Mouse (Mus musculus) heart, adult 2 months (tissue): Measurements from ENCODE around the gene Fbxw13. TPM values are rescaled to one million over a fixed set of nuclear protein-coding genes. Genes with fewer than 3 reads are reported as not detected.
"Not testable (repeated sequence)": the region's sequence is repeated elsewhere in the genome, so short reads cannot be mapped to it uniquely, and the experiment has no call there.

Source experiments
- DNase-seq, 2 experiments: peaks; one replicate each; pipeline ENCODE4 v3.0.0; 2021
- H3K27ac ChIP-seq: fragments of 200-600 bp; 2 replicates; pipeline ENCODE4 v1.8.1; 2022
- H3K27me3 ChIP-seq: fragments of 200-500 bp; 2 replicates; pipeline ENCODE4 v1.6.1; 2012; ENCODE audit warnings: mild to moderate bottlenecking, low read length, inconsistent platforms, mixed read lengths; ENCODE audit not compliant: control insufficient read depth, insufficient read depth
- H3K36me3 ChIP-seq: fragments of 200-500 bp; 2 replicates; pipeline ENCODE4 v1.6.1; 2012; ENCODE audit warnings: low read length, inconsistent platforms; ENCODE audit not compliant: control insufficient read depth, insufficient read depth
- H3K4me1 ChIP-seq: fragments of 200-500 bp; 2 replicates; pipeline ENCODE4 v1.6.1; 2011; ENCODE audit warnings: low read length; ENCODE audit not compliant: control insufficient read depth, insufficient read depth
- H3K4me3 ChIP-seq: fragments of 200-600 bp; 2 replicates; pipeline ENCODE4 v1.8.1; 2022
- H3K79me2 ChIP-seq: fragments of 200-500 bp; replicated peaks from 2 replicates; pipeline ENCODE4 v1.6.1; 2012; ENCODE audit warnings: mild to moderate bottlenecking, inconsistent platforms, low read length, moderate library complexity, mixed read lengths; ENCODE audit not compliant: control insufficient read depth, insufficient read depth
- H3K9ac ChIP-seq: fragments of 200-500 bp; 2 replicates; pipeline ENCODE4 v1.6.1; 2012; ENCODE audit warnings: low read depth, mild to moderate bottlenecking, control low read depth, inconsistent platforms, low read length, mixed read lengths
- CTCF ChIP-seq: fragments of 200-600 bp; IDR thresholded peaks from 2 replicates; pipeline ENCODE4 v1.8.1; 2022; ENCODE audit warnings: antibody characterized with exemption, mild to moderate bottlenecking, moderate library complexity
- EP300 ChIP-seq: fragments of 200-500 bp; IDR thresholded peaks from 2 replicates; pipeline ENCODE4 v1.6.1; 2011; ENCODE audit warnings: low read depth, low read length, control low read depth; ENCODE audit not compliant: insufficient read depth
- POLR2A ChIP-seq: fragments of 200-500 bp; IDR thresholded peaks from 2 replicates; pipeline ENCODE4 v1.6.1; 2011; ENCODE audit warnings: mild to moderate bottlenecking, low read depth, low read length, control low read depth; ENCODE audit not compliant: insufficient read depth
- WGBS: fragments of 180-500 bp; shearing (Covaris S2); methylation state at CpG from one replicate; pipeline ENCODE4 v1.1.7; 2018; 5-methylcytosine and 5-hydroxymethylcytosine counted together
- intact Hi-C: fragments of 180-260 bp; cut with DNase I; formaldehyde crosslinking; loops from one replicate; pipeline ENCODE4 v1.15.1; 2025
- polyA plus RNA-seq: library from polyadenylated mRNA; depleted of rRNA; stranded (reverse); fragments of >200 nt; gene quantifications from 2 replicates; pipeline ENCODE4 v1.2.3, GENCODE M21; 2012; rRNA removed
- total RNA-seq, 2 experiments: library from RNA; stranded (reverse); gene quantifications; 2 replicates each; pipeline ENCODE4 v1.2.3; 2021

Gene Fbxw13
- total and polyA plus RNA-seq, 3 experiments = not detected

DNA sequence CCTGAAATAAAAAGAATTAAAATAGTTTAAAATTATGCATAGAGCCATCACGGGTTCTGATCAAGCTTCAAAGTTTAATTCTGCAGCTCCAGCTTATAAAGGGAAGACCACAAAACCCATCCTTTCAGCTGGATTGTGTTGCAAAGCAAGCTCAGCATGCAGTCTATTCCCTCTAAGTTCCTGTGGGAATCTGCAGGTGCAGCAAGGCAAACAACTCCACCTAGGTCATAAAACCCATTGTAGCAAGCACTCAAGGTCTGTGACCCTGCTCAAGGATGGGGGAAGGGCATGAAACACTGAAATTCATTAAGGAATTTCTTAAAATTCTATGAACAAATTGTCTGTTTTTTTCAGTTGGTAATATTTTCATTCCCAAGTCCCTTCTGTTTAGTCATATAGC is 18.6 kb downstream of the Fbxw13 start:
- Histone ChIP-seq H3K9ac (no peak overlapping the region), H3K27ac (no peak overlapping the region), H3K4me1 (no peaks in the 10 kb centered on the region), H3K4me3 (no peak overlapping the region), H3K27me3 (no peaks in the 10 kb centered on the region), H3K79me2 (no peaks in the 10 kb centered on the region), H3K36me3 (no peaks in the 10 kb centered on the region)
- WGBS = 76% methylated on average over 1 of the region's 1 CpGs
- no peak for DNase-seq
- TF ChIP-seq POLR2A (no peak), EP300 (no peak), CTCF (no peak)
- intact Hi-C loops = no loop called here

DNA sequence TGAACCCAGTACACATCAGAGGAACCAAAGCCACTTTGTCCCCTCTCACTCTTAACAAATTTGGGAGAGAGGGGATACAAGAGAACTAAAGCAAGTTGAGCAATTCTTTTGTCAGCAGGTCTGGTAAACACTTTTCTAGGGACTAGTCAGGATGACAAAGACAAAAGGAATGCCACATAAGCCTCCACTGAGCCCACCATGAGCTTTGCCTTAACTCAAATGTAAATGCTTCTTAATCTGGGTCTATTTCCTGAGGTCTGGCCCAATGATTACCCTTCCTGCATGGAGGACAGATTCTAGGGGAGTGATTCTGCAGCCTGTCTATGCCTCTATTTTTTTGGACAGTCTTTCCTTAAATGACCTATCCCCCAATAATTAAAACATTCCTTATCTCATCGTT is 19.5 kb downstream of the Fbxw13 start:
- Histone ChIP-seq H3K9ac (no peak overlapping the region), H3K27me3 (no peaks in the 10 kb centered on the region), H3K4me1 (no peaks in the 10 kb centered on the region), H3K79me2 (no peaks in the 10 kb centered on the region), H3K36me3 (no peaks in the 10 kb centered on the region), H3K4me3 (no peak overlapping the region), H3K27ac (no peak overlapping the region)
- DNase-seq = no peak
- intact Hi-C loops = no loop called here
- no peak for TF ChIP-seq EP300
- WGBS = 79% methylated on average over 1 of the region's 1 CpGs

DNA sequence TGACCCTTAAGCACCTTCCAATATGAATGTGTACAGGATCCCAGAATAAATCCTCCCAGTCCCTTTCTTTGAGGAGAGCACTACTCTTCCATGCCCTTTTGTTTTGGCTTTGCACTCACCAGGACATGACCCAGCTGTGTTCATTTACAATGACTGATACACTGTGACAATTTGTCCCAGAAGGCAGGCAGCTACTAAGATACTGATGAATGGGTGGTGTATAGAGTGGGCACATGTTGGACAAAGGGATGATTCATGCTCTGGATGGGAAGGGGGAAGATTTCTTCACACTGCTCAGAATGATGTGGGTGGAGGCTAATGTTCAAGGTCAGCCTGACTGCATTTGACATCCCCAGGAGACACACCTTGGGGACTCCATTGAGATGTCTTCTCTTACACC is 28.5 kb downstream of the Fbxw13 start:
- H3K27me3 ChIP-seq = no peaks in the 10 kb centered on the region
- H3K4me1 ChIP-seq = no peaks in the 10 kb centered on the region
- TF ChIP-seq EP300 = no peak
- no peak for TF ChIP-seq POLR2A
- no peak for TF ChIP-seq CTCF
- H3K4me3 ChIP-seq = no peak overlapping the region
- H3K36me3 ChIP-seq = no peaks in the 10 kb centered on the region
- H3K79me2 ChIP-seq = no peaks in the 10 kb centered on the region
- intact Hi-C loops = no loop called here
- H3K9ac ChIP-seq = no peak overlapping the region
- H3K27ac ChIP-seq = no peak overlapping the region
- no peak for DNase-seq

DNA sequence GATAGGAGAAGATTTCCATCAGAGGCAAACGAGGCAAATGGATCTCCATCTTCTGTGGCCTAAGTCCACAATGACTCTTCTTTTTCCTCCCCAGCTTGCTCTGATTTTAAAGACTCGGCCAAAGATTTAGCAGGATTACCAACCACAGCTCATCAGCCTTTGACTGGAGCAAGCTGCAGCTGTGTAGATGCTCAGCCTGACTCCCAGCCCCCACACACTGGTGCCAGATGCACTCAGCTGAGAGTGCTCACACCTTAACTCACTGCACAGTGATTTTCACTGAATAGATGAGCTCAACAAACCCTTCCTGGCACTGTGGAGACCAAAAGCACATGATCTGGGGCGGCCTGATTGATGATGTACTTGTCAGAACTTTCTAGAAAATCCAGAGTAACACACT is 33.8 kb downstream of the Fbxw13 start, which contains the start of gene Fbxw21:
Gene Fbxw21, minus strand, starts transcription at position 101 of the 400 bp plus-strand sequence.
- Histone ChIP-seq H3K9ac (no peak within 1 kb of the TSS), H3K79me2 (no peaks in the 10 kb centered on the region), H3K4me3 (no peak within 1 kb of the TSS), H3K4me1 (no peaks in the 10 kb centered on the region), H3K36me3 (no peaks in the 10 kb centered on the region), H3K27me3 (no peaks in the 10 kb centered on the region), H3K27ac (no peak within 1 kb of the TSS)
- no peak for TF ChIP-seq POLR2A
- TF ChIP-seq CTCF = no peak
- TF ChIP-seq EP300 = no peak
- 48% methylated on average over 3 of the region's 3 CpGs for WGBS
- intact Hi-C loops = no loop called here
- no peak for DNase-seq

DNA sequence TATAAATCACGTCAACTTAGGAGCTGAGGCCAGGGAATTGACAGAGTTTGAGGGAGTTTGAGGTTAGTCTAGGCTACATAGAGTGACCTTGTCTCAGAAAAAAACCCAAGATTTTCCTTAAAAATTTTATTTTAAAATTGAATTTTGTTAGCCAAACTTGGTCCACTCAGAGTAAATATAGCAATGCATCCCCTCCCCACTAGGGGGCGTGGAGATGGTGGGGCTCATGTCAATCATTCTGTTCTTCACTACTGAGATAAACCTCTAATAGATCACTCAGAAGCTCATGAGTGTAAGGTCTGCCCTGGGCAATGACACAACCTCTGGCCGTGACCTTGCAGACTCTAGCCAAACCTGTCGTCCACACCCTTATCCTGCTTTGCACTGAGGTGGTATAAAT is 55.4 kb downstream of the Fbxw13 start:
- intact Hi-C loops, H3K9ac ChIP-seq, H3K27me3 ChIP-seq, H3K36me3 ChIP-seq, H3K4me1 ChIP-seq, DNase-seq, H3K4me3 ChIP-seq, H3K27ac ChIP-seq, H3K79me2 ChIP-seq: not testable (repeated sequence)
- peak; percentile 53 for TF ChIP-seq CTCF
- WGBS = 60% methylated on average over 4 of the region's 4 CpGs

DNA sequence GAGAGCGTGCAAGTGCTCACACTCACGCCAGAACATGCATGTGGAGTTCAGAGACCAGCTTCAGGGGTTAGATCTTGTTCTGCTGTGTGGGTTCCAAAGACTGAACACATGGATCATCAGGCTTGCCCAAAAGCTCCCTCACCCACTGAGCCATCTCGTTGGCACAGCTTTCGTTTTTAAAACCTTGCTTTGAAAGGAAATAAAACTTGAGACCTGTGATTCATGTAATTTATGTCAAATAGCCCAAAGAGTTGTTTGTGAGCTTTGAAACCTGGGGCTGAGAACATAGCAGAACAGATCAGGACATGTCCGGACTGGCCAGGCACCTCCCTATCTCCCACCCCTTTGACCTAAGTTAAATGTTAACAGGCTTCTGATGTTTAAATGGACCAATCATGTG is 65.7 kb downstream of the Fbxw13 start:
- intact Hi-C loops = no loop called here
- H3K36me3 ChIP-seq = no peaks in the 10 kb centered on the region
- WGBS = 83% methylated on average over 5 of the region's 5 CpGs
- H3K27me3 ChIP-seq = no peaks in the 10 kb centered on the region
- H3K4me3 ChIP-seq = no peak overlapping the region
- no peak for TF ChIP-seq EP300
- no peak for TF ChIP-seq CTCF
- no peak for TF ChIP-seq POLR2A
- no peak overlapping the region for H3K9ac ChIP-seq
- no peaks in the 10 kb centered on the region for H3K79me2 ChIP-seq
- H3K27ac ChIP-seq = no peak overlapping the region
- H3K4me1 ChIP-seq = no peaks in the 10 kb centered on the region
- no peak for DNase-seq

Other genes starting within 250 kb of the Fbxw13 start
- gene Col7a1, start 242.4 kb downstream of the Fbxw13 start, total RNA-seq = under 1 TPM; 0.30 to 0.47 TPM
- gene Col7a1, start 242.4 kb downstream of the Fbxw13 start, polyA plus RNA-seq = 0.57 and 1.1 TPM in 2 replicates
- not detected for gene Ucn2, start 210.0 kb downstream of the Fbxw13 start, total RNA-seq
- 0.20 TPM in 1 of 2 replicates, not detected in the other for gene Ucn2, start 210.0 kb downstream of the Fbxw13 start, polyA plus RNA-seq
- 1 to 10 TPM; 1.3 to 1.9 TPM for gene Pfkfb4, start 204.2 kb downstream of the Fbxw13 start, total RNA-seq
- gene Pfkfb4, start 204.2 kb downstream of the Fbxw13 start, polyA plus RNA-seq = 7.3 and 7.4 TPM in 2 replicates
- 10 to 100 TPM; 40.3 to 43.2 TPM for gene Shisa5, start 157.4 kb downstream of the Fbxw13 start, total RNA-seq
- gene Shisa5, start 157.4 kb downstream of the Fbxw13 start, polyA plus RNA-seq = 170 and 218 TPM in 2 replicates
- gene Trex1, start 136.2 kb downstream of the Fbxw13 start, total RNA-seq = 10 to 100 TPM; 12.6 to 13.3 TPM
- 45.8 and 55.2 TPM in 2 replicates for gene Trex1, start 136.2 kb downstream of the Fbxw13 start, polyA plus RNA-seq
- gene Atrip, start 121.9 kb downstream of the Fbxw13 start, total RNA-seq = 1 to 10 TPM; 8.0 to 9.0 TPM
- gene Atrip, start 121.9 kb downstream of the Fbxw13 start, polyA plus RNA-seq = 10.0 and 13.9 TPM in 2 replicates
- gene Ccdc51, start 113.5 kb downstream of the Fbxw13 start, total RNA-seq = 10 to 100 TPM; 11.1 to 11.8 TPM
- gene Ccdc51, start 113.5 kb downstream of the Fbxw13 start, polyA plus RNA-seq = 7.0 and 9.2 TPM in 2 replicates
- gene Tma7, start 113.4 kb downstream of the Fbxw13 start, total RNA-seq = 100 to 1,000 TPM; 218 to 235 TPM
- gene Tma7, start 113.4 kb downstream of the Fbxw13 start, polyA plus RNA-seq = 41.4 and 59.3 TPM in 2 replicates
- gene Plxnb1, start 100.6 kb downstream of the Fbxw13 start, total RNA-seq = 10 to 100 TPM; 15.7 to 21.1 TPM
- 25.0 and 31.9 TPM in 2 replicates for gene Plxnb1, start 100.6 kb downstream of the Fbxw13 start, polyA plus RNA-seq
- gene Fbxw21, start 33.9 kb downstream of the Fbxw13 start, total RNA-seq = not detected
- gene Fbxw21, start 33.9 kb downstream of the Fbxw13 start, polyA plus RNA-seq = not detected in 2 replicates
- not detected for gene Fbxw20, start 38.8 kb upstream of the Fbxw13 start, total RNA-seq
- gene Fbxw20, start 38.8 kb upstream of the Fbxw13 start, polyA plus RNA-seq = not detected in 2 replicates
- not detected for gene Fbxw14, start 91.7 kb upstream of the Fbxw13 start, total RNA-seq
- gene Fbxw14, start 91.7 kb upstream of the Fbxw13 start, polyA plus RNA-seq = not detected in 2 replicates
- gene Fbxw28, start 143.7 kb upstream of the Fbxw13 start, total RNA-seq = not detected
- not detected in 2 replicates for gene Fbxw28, start 143.7 kb upstream of the Fbxw13 start, polyA plus RNA-seq
- not detected for gene Fbxw22, start 208.3 kb upstream of the Fbxw13 start, total RNA-seq
- gene Fbxw22, start 208.3 kb upstream of the Fbxw13 start, polyA plus RNA-seq = not detected in 2 replicates